Mouse (Mus musculus) kidney, postnatal 0 days (tissue): ENCODE measurements around the gene Mfng. TPM values are rescaled to one million over a fixed set of nuclear protein-coding genes. Genes with fewer than 3 reads are reported as not detected.

Experiments used
- ATAC-seq: fragments of 200-750 bp; cut with Nextera tagmentation; replicated peaks from 2 replicates; pipeline ENCODE4 v1.8.0; 2017; ENCODE audit warnings: low read depth, moderate number of reproducible peaks, moderate TSS enrichment, moderate library complexity; ENCODE audit not compliant: low FRiP score
- DNase-seq: peaks from one replicate; pipeline ENCODE4 v3.0.0-alpha.2; 2016; ENCODE audit warnings: low spot score
- H3K27ac ChIP-seq: fragments of 300-500 bp; sonication (generic); 2 replicates; pipeline ENCODE4 v1.5.1; 2014; ENCODE audit warnings: mild to moderate bottlenecking
- H3K27me3 ChIP-seq: fragments of 300-500 bp; sonication (generic); 2 replicates; pipeline ENCODE4 v1.6.1; 2014; ENCODE audit warnings: low read length, mixed read lengths; ENCODE audit not compliant: insufficient read depth
- H3K36me3 ChIP-seq: fragments of 300-500 bp; sonication (generic); 2 replicates; pipeline ENCODE4 v1.6.1; 2014; ENCODE audit warnings: low read length, mixed read lengths; ENCODE audit not compliant: insufficient read depth
- H3K4me1 ChIP-seq: fragments of 300-500 bp; sonication (generic); replicated peaks from 2 replicates; pipeline ENCODE4 v1.6.1; 2014; ENCODE audit warnings: antibody characterized with exemption, low read length, mixed read lengths; ENCODE audit not compliant: insufficient read depth
- H3K4me2 ChIP-seq: fragments of 300-500 bp; sonication (generic); 2 replicates; pipeline ENCODE4 v1.6.1; 2014; ENCODE audit warnings: mild to moderate bottlenecking, low read length, moderate library complexity, mixed read lengths
- H3K4me3 ChIP-seq: fragments of 300-500 bp; sonication (generic); replicated peaks from 2 replicates; pipeline ENCODE4 v1.5.1; 2014; ENCODE audit warnings: low read depth, low read length
- H3K9ac ChIP-seq: fragments of 300-500 bp; sonication (generic); 2 replicates; pipeline ENCODE4 v1.6.1; 2014; ENCODE audit warnings: low read depth, low read length
- H3K9me3 ChIP-seq: fragments of 300-500 bp; sonication (generic); replicated peaks from 2 replicates; pipeline ENCODE4 v1.6.1; 2016; ENCODE audit warnings: low read length, inconsistent platforms, mixed read lengths
- CTCF ChIP-seq: IDR thresholded peaks from 2 replicates; pipeline ENCODE4 v1.5.1; 2016; ENCODE audit warnings: antibody characterized with exemption, low read depth, mild to moderate bottlenecking, moderate library complexity
- WGBS: fragments of 180-500 bp; shearing (Covaris S2); extraction: QIAGEN DNeasy Blood & Tissue Kit; methylation state at CpG from one replicate; pipeline ENCODE4 v1.1.7; 2014; 5-methylcytosine and 5-hydroxymethylcytosine counted together
- polyA plus RNA-seq: library from polyadenylated mRNA; unstranded; fragments of >200 nt; fragmentation: Nextera tagmentation; extraction: Ambion mirVana; gene quantifications from 2 replicates; pipeline ENCODE4 v1.2.1, GENCODE M21; 2015

The Mfng gene
- polyA plus RNA-seq = 18.8 and 18.9 TPM in 2 replicates

DNA sequence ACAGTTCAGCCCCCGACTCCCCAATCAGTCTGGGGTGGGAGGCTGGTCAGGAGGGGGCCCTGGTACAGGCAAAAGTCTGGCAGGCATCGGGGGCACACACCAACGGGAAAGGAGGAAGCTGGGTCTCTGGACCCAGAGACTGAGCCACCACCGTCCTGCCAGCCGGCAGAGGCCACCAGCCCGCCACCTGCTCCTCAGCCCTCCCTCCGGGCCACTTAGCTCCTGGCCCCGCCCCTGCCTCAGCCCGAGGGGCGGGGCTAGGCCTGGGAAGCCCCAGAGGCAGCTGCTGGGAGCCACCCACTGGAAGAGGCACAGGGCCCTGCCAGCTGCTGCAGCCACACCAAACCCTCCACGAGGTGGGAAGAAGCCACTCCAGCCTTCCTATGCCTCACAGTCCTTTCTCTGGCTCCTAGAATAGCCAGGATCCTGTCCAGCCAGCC is at the start of gene Mfng:
TSS of gene Mfng (minus strand) at position 186 of the 440 bp plus-strand sequence.
- DNase-seq (peak; percentile 87), ATAC-seq (peak; percentile 75)
- 0 out of 2 replicates have a peak, but pooled peaks cover 10% of the 10 kb centered on the region for H3K36me3 ChIP-seq
- peak within 1 kb of the TSS; percentile 48 for H3K4me2 ChIP-seq
- no peaks in the 10 kb centered on the region for H3K9me3 ChIP-seq
- H3K4me3 ChIP-seq = peak within 1 kb of the TSS; percentile 20
- H3K9ac ChIP-seq = peak within 1 kb of the TSS; percentile 46; the same call in 1 of the 2 replicates
- no peaks in the 10 kb centered on the region for H3K4me1 ChIP-seq
- 3% methylated on average over 11 of the region's 11 CpGs for WGBS
- H3K27ac ChIP-seq = peak within 1 kb of the TSS; percentile 71
- TF ChIP-seq CTCF = no peak
- no peaks in the 10 kb centered on the region for H3K27me3 ChIP-seq

DNA sequence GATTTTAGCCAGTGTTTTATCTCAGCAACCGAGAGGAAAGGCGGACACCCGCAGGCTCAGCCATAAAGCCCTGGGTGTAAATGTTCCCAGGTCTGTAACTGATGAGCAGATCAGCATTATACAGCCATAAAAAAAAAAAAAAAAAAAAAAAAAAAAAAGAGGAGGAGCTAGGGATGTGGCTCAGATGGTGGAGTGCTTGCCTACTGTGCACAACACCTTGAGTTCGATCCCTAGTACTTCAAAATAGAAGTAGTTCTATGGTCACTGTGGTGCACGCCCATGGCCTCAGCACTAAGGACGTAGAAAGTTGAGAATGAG is 42.8 kb upstream of the Mfng start:
- Histone ChIP-seq H3K9ac (no peak overlapping the region), H3K4me1 (no peaks in the 10 kb centered on the region), H3K27ac (0 out of 2 replicates have a peak overlapping the region, but pooled peaks have one; percentile 4), H3K36me3 (no peaks in the 10 kb centered on the region), H3K27me3 (no peaks in the 10 kb centered on the region), H3K9me3 (no peaks in the 10 kb centered on the region), H3K4me2 (no peak overlapping the region), H3K4me3 (no peak overlapping the region)
- ATAC-seq (no peak), DNase-seq (no peak)
- no peak for TF ChIP-seq CTCF
- 60% methylated on average over 6 of the region's 6 CpGs for WGBS

DNA sequence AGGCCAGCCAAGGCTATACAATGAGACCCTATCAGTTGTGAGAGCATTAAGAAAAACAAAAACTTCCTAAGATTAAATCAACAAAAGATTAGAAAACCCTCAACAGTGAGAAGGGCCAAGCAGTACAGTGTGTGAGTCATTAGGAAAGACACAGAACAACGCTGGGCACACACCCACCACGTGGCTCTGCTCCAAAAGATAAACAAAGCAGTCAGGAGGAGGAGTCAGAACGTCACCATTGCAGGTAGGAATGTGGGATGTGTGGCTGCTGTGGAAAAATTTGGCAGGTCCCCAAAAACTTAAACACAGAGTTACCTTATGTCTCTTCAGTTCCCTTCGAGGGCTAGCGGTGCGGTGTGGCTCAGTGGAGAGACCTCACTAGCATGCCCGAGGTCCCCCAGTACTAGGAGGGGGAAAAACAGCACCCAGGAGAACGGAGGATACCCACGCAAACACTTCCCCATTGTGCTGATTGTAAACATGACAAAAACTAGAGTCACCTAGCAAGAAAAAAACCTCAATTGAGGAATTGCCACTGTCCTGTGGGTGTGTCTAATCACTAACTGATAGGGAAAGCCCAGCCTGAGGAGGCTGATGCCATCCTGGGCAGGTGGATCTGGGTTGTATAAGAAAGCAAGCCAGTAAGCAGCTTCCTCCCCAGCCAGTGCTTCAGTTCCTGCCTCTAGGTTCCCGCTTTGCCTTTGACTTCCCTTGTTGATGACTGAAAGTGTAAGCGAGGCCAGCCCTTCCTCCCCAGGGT is 42.2 kb upstream of the Mfng start:
- Histone ChIP-seq H3K4me2 (no peak overlapping the region), H3K27ac (0 out of 2 replicates have a peak overlapping the region, but pooled peaks have one; percentile 4), H3K36me3 (no peaks in the 10 kb centered on the region), H3K4me1 (no peaks in the 10 kb centered on the region), H3K27me3 (no peaks in the 10 kb centered on the region), H3K9ac (no peak overlapping the region), H3K4me3 (no peak overlapping the region), H3K9me3 (no peaks in the 10 kb centered on the region)
- WGBS = 39% methylated on average over 11 of the region's 11 CpGs
- ATAC-seq (peak; percentile 72; the same call in 1 of the 2 replicates), DNase-seq (no peak)
- no peak for TF ChIP-seq CTCF

DNA sequence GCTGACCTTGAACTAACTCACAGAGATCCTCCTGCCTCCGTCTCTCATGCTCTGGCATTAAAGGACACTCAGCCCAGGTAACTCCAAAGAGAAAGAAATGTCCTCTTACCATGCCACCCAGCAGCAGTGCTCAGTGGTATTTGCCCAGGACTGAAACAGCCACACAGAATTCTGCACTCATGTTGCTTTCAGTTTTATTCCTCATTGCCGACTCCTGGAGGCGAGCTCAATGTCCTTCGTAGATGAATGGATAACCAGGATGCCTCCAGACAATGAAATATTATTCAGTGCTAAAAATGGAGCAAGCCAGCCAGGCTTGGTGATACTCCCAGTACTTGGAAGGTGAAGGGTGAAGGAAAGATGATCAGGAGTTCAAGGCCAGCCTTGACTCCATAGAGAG is 40.3 kb upstream of the Mfng start:
- Histone ChIP-seq H3K27ac (no peak overlapping the region), H3K4me1 (no peaks in the 10 kb centered on the region), H3K36me3 (no peaks in the 10 kb centered on the region), H3K9ac (no peak overlapping the region), H3K9me3 (no peaks in the 10 kb centered on the region), H3K27me3 (no peaks in the 10 kb centered on the region), H3K4me2 (no peak overlapping the region), H3K4me3 (no peak overlapping the region)
- no peak for DNase-seq
- 73% methylated on average over 4 of the region's 4 CpGs for WGBS
- no peak for TF ChIP-seq CTCF
- ATAC-seq = no peak

DNA sequence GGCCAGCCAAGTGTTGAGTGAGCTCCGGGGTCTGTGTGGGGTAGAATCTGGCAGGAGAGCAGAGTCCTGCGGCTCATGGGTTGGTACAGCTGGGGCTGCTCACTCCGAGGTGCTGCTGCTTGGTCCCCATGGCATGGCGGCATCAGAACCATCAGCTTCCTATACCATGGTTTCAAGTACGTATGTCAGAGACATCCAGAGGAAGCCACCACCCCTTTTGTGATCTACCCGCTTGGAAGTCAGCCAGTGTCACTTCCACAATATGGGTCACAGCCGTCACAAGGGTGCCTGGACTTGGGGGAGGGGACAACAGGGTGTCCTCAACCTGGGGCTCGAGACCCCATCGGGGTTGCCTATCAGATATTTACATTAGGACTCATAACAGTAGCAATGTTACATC is 36.9 kb upstream of the Mfng start:
- Histone ChIP-seq H3K9ac (no peak overlapping the region), H3K4me3 (no peak overlapping the region), H3K27me3 (no peaks in the 10 kb centered on the region), H3K27ac (no peak overlapping the region), H3K4me2 (no peak overlapping the region), H3K36me3 (no peaks in the 10 kb centered on the region), H3K9me3 (no peaks in the 10 kb centered on the region), H3K4me1 (peaks cover 11% of the 10 kb centered on the region; the same call in 1 of the 2 replicates)
- WGBS = 69% methylated on average over 9 of the region's 9 CpGs
- no peak for DNase-seq
- no peak for TF ChIP-seq CTCF
- no peak for ATAC-seq

DNA sequence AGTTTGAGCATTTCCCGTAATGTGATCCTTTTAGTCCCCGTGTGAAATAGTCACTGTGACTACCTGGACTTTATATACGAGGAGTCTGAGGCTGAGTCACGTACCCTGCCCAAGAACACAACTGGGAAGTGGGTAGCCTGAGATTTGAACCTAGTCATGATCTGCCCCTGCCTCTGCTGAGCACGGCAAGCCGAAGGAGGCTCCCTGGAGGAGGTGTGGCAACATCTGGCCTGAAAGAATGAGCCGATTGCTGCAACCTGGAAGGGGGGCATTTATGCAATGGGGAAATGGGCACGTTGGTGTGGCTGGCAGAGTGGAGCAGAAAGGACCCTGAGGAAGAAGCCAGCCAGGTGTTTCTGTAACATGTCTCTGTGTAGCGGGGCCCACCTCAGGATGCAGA is 36.5 kb upstream of the Mfng start:
- Histone ChIP-seq H3K36me3 (no peaks in the 10 kb centered on the region), H3K4me1 (peaks cover 12% of the 10 kb centered on the region; the same call in 1 of the 2 replicates), H3K4me2 (no peak overlapping the region), H3K9ac (no peak overlapping the region), H3K27me3 (no peaks in the 10 kb centered on the region), H3K9me3 (no peaks in the 10 kb centered on the region), H3K27ac (no peak overlapping the region), H3K4me3 (no peak overlapping the region)
- DNase-seq (no peak), ATAC-seq (no peak)
- WGBS = 51% methylated on average over 9 of the region's 9 CpGs
- no peak for TF ChIP-seq CTCF
